Mouse (Mus musculus) megakaryocyte progenitor cell, adult 5-6 weeks (primary cell): Measurements from ENCODE around the gene Cdk5r1. TPM values are rescaled to one million over a fixed set of nuclear protein-coding genes. Genes with fewer than 3 reads are reported as not detected.
"Not testable (repeated sequence)": the region's sequence is repeated elsewhere in the genome, so short reads cannot be mapped to it uniquely, and the experiment has no call there.

Experiments
- ATAC-seq: replicated peaks from 2 replicates; pipeline ENCODE4 v1.8.0; 2016; ENCODE audit warnings: mild to moderate bottlenecking, moderate TSS enrichment, inconsistent platforms; ENCODE audit not compliant: poor library complexity
- total RNA-seq, 2 experiments: library from RNA; stranded (forward) in 1 of 2; stranded (reverse) in 1 of 2; fragments of 157-497, 149-512 nt in 1 of 2; fragments of 200-1000 nt in 1 of 2; gene quantifications; 2 replicates each; pipeline versions ENCODE4 v1.2.3 to v1.2.4; 2015 to 2017

The Cdk5r1 gene
- total RNA-seq (2015), result 5.0 and 5.8 TPM in 2 replicates
- 5.5 and 5.7 TPM in 2 replicates for total RNA-seq (2017)

GRCm38 (mm10) chr11:80476222-80477189, at the start of gene Cdk5r1:
Gene Cdk5r1, plus strand, starts transcription at chr11:80477023.
- ATAC-seq, result peak; percentile 72

GRCm38 (mm10) chr11:80428381-80429008, 48.3 kb upstream of the Cdk5r1 start, which contains the start of gene Psmd11:
Gene Psmd11, plus strand, starts transcription at chr11:80428615.
- peak; percentile 99 for ATAC-seq

- peak; percentile 35 for ATAC-seq
These were observed 47.8 kb upstream of the Cdk5r1 start for GRCm38 (mm10) chr11:80429009-80429475.

GRCm38 (mm10) chr11:80429500-80430166, 47.2 kb upstream of the Cdk5r1 start:
- no peak for ATAC-seq

- no peak for ATAC-seq
These were observed 46.4 kb upstream of the Cdk5r1 start for GRCm38 (mm10) chr11:80430366-80430910.

GRCm38 (mm10) chr11:80446916-80447315, 29.9 kb upstream of the Cdk5r1 start:
- no peak for ATAC-seq

GRCm38 (mm10) chr11:80449859-80450258, 27.0 kb upstream of the Cdk5r1 start:
- ATAC-seq, result no peak

- no peak for ATAC-seq
These were observed 24.6 kb upstream of the Cdk5r1 start for GRCm38 (mm10) chr11:80452242-80452641.

- no peak for ATAC-seq
These were observed 23.6 kb upstream of the Cdk5r1 start for GRCm38 (mm10) chr11:80453198-80453597.

GRCm38 (mm10) chr11:80463605-80464130, 13.2 kb upstream of the Cdk5r1 start:
- not testable (repeated sequence) for ATAC-seq

- ATAC-seq, result no peak
These were observed 4.8 kb upstream of the Cdk5r1 start for GRCm38 (mm10) chr11:80471836-80472605.

- ATAC-seq, result peak; percentile 41
These were observed 2.6 kb upstream of the Cdk5r1 start for GRCm38 (mm10) chr11:80474175-80474691.

GRCm38 (mm10) chr11:80474846-80475245, 2.0 kb upstream of the Cdk5r1 start:
- no peak for ATAC-seq

- ATAC-seq, result no peak
These were observed 1.3 kb upstream of the Cdk5r1 start for GRCm38 (mm10) chr11:80475544-80475943.

- ATAC-seq, result no peak
These were observed 747 bp downstream of the Cdk5r1 start for GRCm38 (mm10) chr11:80477341-80478199.

GRCm38 (mm10) chr11:80478694-80479412, 2.0 kb downstream of the Cdk5r1 start:
- ATAC-seq, result no peak

- no peak for ATAC-seq
These were observed 2.6 kb downstream of the Cdk5r1 start for GRCm38 (mm10) chr11:80479425-80479824.
